Mouse (Mus musculus) CH12.LX (cell line): ENCODE results near the gene Tm9sf2. TPM values are rescaled to one million over a fixed set of nuclear protein-coding genes. Genes with fewer than 3 reads are reported as not detected.

ENCODE experiments used
- DNase-seq: peaks from one replicate; pipeline ENCODE4 v3.0.0-alpha.2; 2013; ENCODE audit errors: extremely low read depth
- H3K27ac ChIP-seq: 2 replicates; pipeline ENCODE4 v1.5.1; 2012; ENCODE audit warnings: low read depth, mild to moderate bottlenecking, control low read depth, moderate library complexity; ENCODE audit not compliant: insufficient read depth
- H3K27me3 ChIP-seq: replicated peaks from 2 replicates; pipeline ENCODE3; 2012; ENCODE audit warnings: inconsistent platforms
- H3K36me3 ChIP-seq, 2 experiments: replicated peaks in 1 of 2; 2 replicates each; pipeline versions ENCODE3 to v1.6.1; 2012; ENCODE audit warnings: inconsistent platforms in 1 of 2, low read length in 1 of 2, mild to moderate bottlenecking in 1 of 2, mixed read lengths in 1 of 2, moderate library complexity in 1 of 2; ENCODE audit not compliant: control insufficient read depth in 1 of 2, insufficient read depth in 1 of 2
- H3K4me1 ChIP-seq, 2 experiments: 2 replicates each; pipeline ENCODE4 v1.6.1; 2012; ENCODE audit warnings: inconsistent platforms in 1 of 2, moderate library complexity in 1 of 2; ENCODE audit not compliant: insufficient read depth in 2 of 2, control insufficient read depth in 1 of 2
- H3K4me2 ChIP-seq: 2 replicates; pipeline ENCODE4 v1.6.1; 2012; ENCODE audit warnings: low read depth, mild to moderate bottlenecking, control low read depth; ENCODE audit not compliant: poor library complexity, insufficient read depth, severe bottlenecking
- H3K4me3 ChIP-seq, 3 experiments: fragments of 150-350 bp in 1 of 3; sonication (generic) in 1 of 3; replicated peaks in 1 of 3; 2 replicates each; pipeline versions ENCODE3 to v1.5.1; 2011 to 2012; ENCODE audit warnings: low read depth in 2 of 3, low read length in 2 of 3, mild to moderate bottlenecking in 2 of 3, moderate library complexity in 2 of 3, control low read depth in 1 of 3, improper control_type of control experiment in 1 of 3, inconsistent platforms in 1 of 3, mixed read lengths in 1 of 3; ENCODE audit not compliant: poor library complexity in 1 of 3
- H3K79me2 ChIP-seq: replicated peaks from 2 replicates; pipeline ENCODE4 v1.6.1; 2012; ENCODE audit warnings: mild to moderate bottlenecking, moderate library complexity; ENCODE audit not compliant: control insufficient read depth, poor library complexity, insufficient read depth, severe bottlenecking; ENCODE audit errors: extremely low read depth
- H3K9ac ChIP-seq: 2 replicates; pipeline ENCODE4 v1.6.1; 2012; ENCODE audit warnings: low read depth, mild to moderate bottlenecking, control low read depth, moderate library complexity; ENCODE audit not compliant: insufficient read depth
- H3K9me3 ChIP-seq: replicated peaks from 2 replicates; pipeline ENCODE3; 2012; ENCODE audit warnings: low read length, inconsistent platforms, mixed read lengths
- BHLHE40 ChIP-seq: IDR thresholded peaks from 2 replicates; pipeline ENCODE4 v1.6.1; 2011; ENCODE audit warnings: mild to moderate bottlenecking, low read depth, low read length, improper control_type of control experiment
- CHD2 ChIP-seq: IDR thresholded peaks from 2 replicates; pipeline ENCODE4 v1.6.1; 2011; ENCODE audit warnings: low read length, improper control_type of control experiment
- CTCF ChIP-seq, 2 experiments: IDR thresholded peaks in 1 of 2; conservative IDR thresholded peaks in 1 of 2; 2 replicates each; pipeline ENCODE4 v1.5.1; 2011 to 2012; ENCODE audit warnings: low read depth in 2 of 2, low read length in 2 of 2, improper control_type of control experiment in 1 of 2, inconsistent platforms in 1 of 2, mild to moderate bottlenecking in 1 of 2, moderate library complexity in 1 of 2
- E2F4 ChIP-seq: IDR thresholded peaks from 2 replicates; pipeline ENCODE4 v1.6.1; 2011; ENCODE audit warnings: low read depth, low read length, improper control_type of control experiment; ENCODE audit not compliant: insufficient replicate concordance
- ETS1 ChIP-seq: conservative IDR thresholded peaks from 2 replicates; pipeline ENCODE4 v1.6.1; 2012; ENCODE audit warnings: low read depth, mild to moderate bottlenecking, inconsistent platforms, low read length, improper control_type of control experiment, moderate library complexity
- GABPA ChIP-seq: IDR thresholded peaks from 2 replicates; pipeline ENCODE4 v1.6.1; 2012; ENCODE audit warnings: low read depth, low read length, improper control_type of control experiment, inconsistent platforms; ENCODE audit not compliant: insufficient replicate concordance
- HCFC1 ChIP-seq: IDR thresholded peaks from 2 replicates; pipeline ENCODE4 v1.6.1; 2012; ENCODE audit warnings: low read depth, mild to moderate bottlenecking, inconsistent platforms, low read length, improper control_type of control experiment
- JUN ChIP-seq: IDR thresholded peaks from 2 replicates; pipeline ENCODE4 v1.6.1; 2011; ENCODE audit warnings: low read depth, mild to moderate bottlenecking, low read length, improper control_type of control experiment, moderate library complexity; ENCODE audit not compliant: insufficient read depth
- KAT2A ChIP-seq: IDR thresholded peaks from 2 replicates; pipeline ENCODE4 v1.6.1; 2012; ENCODE audit warnings: low read length, improper control_type of control experiment, inconsistent platforms; ENCODE audit not compliant: insufficient replicate concordance
- MAFK ChIP-seq: IDR thresholded peaks from 2 replicates; pipeline ENCODE4 v1.6.1; 2011; ENCODE audit warnings: low read length, improper control_type of control experiment; ENCODE audit not compliant: insufficient replicate concordance
- MAX ChIP-seq: IDR thresholded peaks from 2 replicates; pipeline ENCODE4 v1.6.1; 2011; ENCODE audit warnings: low read length, improper control_type of control experiment
- MAZ ChIP-seq: IDR thresholded peaks from 2 replicates; pipeline ENCODE4 v1.6.1; 2012; ENCODE audit warnings: low read depth, mild to moderate bottlenecking, inconsistent platforms, low read length, improper control_type of control experiment, moderate library complexity
- MEF2A ChIP-seq: IDR thresholded peaks from 2 replicates; pipeline ENCODE4 v1.6.1; 2014; ENCODE audit warnings: low read depth, mild to moderate bottlenecking, inconsistent platforms, low read length, improper control_type of control experiment, borderline replicate concordance
- NRF1 ChIP-seq: IDR thresholded peaks from 2 replicates; pipeline ENCODE4 v1.6.1; 2014; ENCODE audit warnings: low read depth, mild to moderate bottlenecking, inconsistent platforms, low read length, improper control_type of control experiment, moderate library complexity
- RAD21 ChIP-seq: IDR thresholded peaks from 2 replicates; pipeline ENCODE4 v1.6.1; 2011; ENCODE audit warnings: low read depth, mild to moderate bottlenecking, low read length, improper control_type of control experiment, moderate library complexity
- RCOR1 ChIP-seq: conservative IDR thresholded peaks from 2 replicates; pipeline ENCODE4 v1.6.1; 2012; ENCODE audit warnings: low read depth, mild to moderate bottlenecking, inconsistent platforms, low read length, improper control_type of control experiment
- SIN3A ChIP-seq: IDR thresholded peaks from 2 replicates; pipeline ENCODE4 v1.6.1; 2012; ENCODE audit warnings: low read length, improper control_type of control experiment, inconsistent platforms
- SMC3 ChIP-seq: IDR thresholded peaks from 2 replicates; pipeline ENCODE4 v1.6.1; 2011; ENCODE audit warnings: low read depth, low read length, improper control_type of control experiment
- TCF12 ChIP-seq: IDR thresholded peaks from 2 replicates; pipeline ENCODE4 v1.6.1; 2014; ENCODE audit warnings: low read depth, mild to moderate bottlenecking, inconsistent platforms, low read length, improper control_type of control experiment
- USF1 ChIP-seq: IDR thresholded peaks from 2 replicates; pipeline ENCODE4 v1.6.1; 2014; ENCODE audit warnings: low read depth, mild to moderate bottlenecking, inconsistent platforms, low read length, improper control_type of control experiment
- USF2 ChIP-seq: conservative IDR thresholded peaks from 2 replicates; pipeline ENCODE4 v1.6.1; 2011; ENCODE audit warnings: low read depth, low read length, improper control_type of control experiment
- ZMIZ1 ChIP-seq: IDR thresholded peaks from 2 replicates; pipeline ENCODE4 v1.6.1; 2012; ENCODE audit warnings: low read depth, mild to moderate bottlenecking, inconsistent platforms, low read length, improper control_type of control experiment
- dilution Hi-C: fragments of 300-500 bp; cut with MboI; formaldehyde crosslinking; loops from 2 replicates; pipeline ENCODE4 v1.14.3; 2020; ENCODE audit warnings: low sequenced_read_pairs; ENCODE audit not compliant: extremely low pct_unique_long_range_greater_than_20kb, extremely low pct_ligation_motif_present
- in situ Hi-C: fragments of 300-500 bp; cut with MboI; formaldehyde crosslinking; loops from 3 replicates; pipeline ENCODE4 v1.14.3; 2019; ENCODE audit warnings: low sequenced_read_pairs, low pct_ligation_motif_present, low pct_unique_long_range_greater_than_20kb, mixed read lengths
- polyA plus RNA-seq: library from polyadenylated mRNA; unstranded; fragments of >175 nt; gene quantifications from 2 replicates; pipeline ENCODE4 v1.2.1, GENCODE M21; 2012; ENCODE audit warnings: low read depth; ENCODE audit not compliant: insufficient read length
- total RNA-seq, 2 experiments: library from RNA; depleted of rRNA; stranded (reverse); fragments of 300-350 nt in 1 of 2; fragments of >200 nt in 1 of 2; gene quantifications; 2 replicates each; pipeline ENCODE4 v1.2.3; 2012 to 2014

The Tm9sf2 gene
- total and polyA plus RNA-seq, 3 experiments, result 49.2 to 108 (median 85.5) TPM

- Histone ChIP-seq H3K27me3 (no peaks in the 10 kb centered on the region), H3K4me2 (no peak overlapping the region), H3K9me3 (no peaks in the 10 kb centered on the region), H3K4me3 (no peak overlapping the region), H3K4me1 (peaks cover 3 to 50% of the 10 kb centered on the region in 2 experiments), H3K9ac (no peak overlapping the region)
- no peak for DNase-seq
- dilution Hi-C loops, result no loop called here
- TF ChIP-seq JUN (no peak), ZMIZ1 (no peak), TCF12 (no peak), RCOR1 (no peak), SIN3A (no peak), CTCF (conservative IDR thresholded peaks at IDR 0.05 in 1 of 2, IDR thresholded peaks at IDR 0.05 in 1 of 2; ENCODE audit: low read depth in 2 of 2, low read length in 2 of 2) (no peak), MEF2A (no peak), E2F4 (no peak), ETS1 (no peak), NRF1 (no peak), USF2 (no peak), GABPA (no peak), RAD21 (no peak), MAZ (no peak), BHLHE40 (no peak), SMC3 (no peak), CHD2 (no peak), HCFC1 (no peak), KAT2A (no peak)
- TF ChIP-seq, all 38 proteins: peak for 0
- in situ Hi-C loops, result no loop called here
- Histone ChIP-seq H3K27ac (no peak overlapping the region), H3K36me3 (peaks cover 16 to 76% of the 10 kb centered on the region in 2 experiments), H3K79me2 (peaks cover 93% of the 10 kb centered on the region)
Measured at GRCm38 (mm10) chr14:122112311-122112710, 5.5 kb downstream of the Tm9sf2 start.

GRCm38 (mm10) chr14:122116200-122116599 lies 9.4 kb downstream of the Tm9sf2 start:
- Histone ChIP-seq H3K79me2 (peaks cover 74% of the 10 kb centered on the region), H3K36me3 (peaks cover 11 to 66% of the 10 kb centered on the region in 2 experiments), H3K4me1 (peaks cover 3 to 21% of the 10 kb centered on the region in 2 experiments; a peak in 3 of 4 replicates), H3K9ac (no peak overlapping the region), H3K4me3 (no peak overlapping the region), H3K9me3 (no peaks in the 10 kb centered on the region), H3K27me3 (no peaks in the 10 kb centered on the region), H3K4me2 (no peak overlapping the region)
- in situ Hi-C loops, result no loop called here
- DNase-seq, result no peak
- TF ChIP-seq ZMIZ1 (no peak), MAX (no peak), RCOR1 (no peak), USF1 (no peak), MAFK (no peak), MEF2A (no peak), ETS1 (no peak)
- TF ChIP-seq, all 38 proteins: peak for 0
- H3K27ac ChIP-seq, result no peak overlapping the region
- dilution Hi-C loops, result no loop called here
